Mouse (Mus musculus) layer of hippocampus, postnatal 25 days (tissue): ENCODE results near the gene Ampd3. TPM values are rescaled to one million over a fixed set of nuclear protein-coding genes. Genes with fewer than 3 reads are reported as not detected.

Experiments used
- DNase-seq, 2 experiments: peaks; one replicate each; pipeline ENCODE4 v3.0.0; 2022; ENCODE audit warnings: mixed read lengths in 2 of 2, low spot score in 1 of 2; ENCODE audit errors: extremely low spot score in 1 of 2
- total RNA-seq, 2 experiments: library from RNA; stranded (reverse); gene quantifications; 2 replicates each; pipeline ENCODE4 v1.2.3; 2021

The Ampd3 gene
- total RNA-seq, 2 experiments from 2014 or later = 20.7 to 27.0 TPM

GRCm38 (mm10) chr7:110768451-110769064 lies 552 bp downstream of the Ampd3 start:
- DNase-seq = peak; percentile 36 to 51

GRCm38 (mm10) chr7:110769094-110769493 lies 1.1 kb downstream of the Ampd3 start:
- no peak for DNase-seq

- DNase-seq = no peak
Measured at GRCm38 (mm10) chr7:110770949-110771348, 2.9 kb downstream of the Ampd3 start.

GRCm38 (mm10) chr7:110772343-110772742 lies 4.3 kb downstream of the Ampd3 start:
- no peak for DNase-seq

GRCm38 (mm10) chr7:110773204-110774002 lies 5.4 kb downstream of the Ampd3 start:
- peak; percentile 26 to 41 for DNase-seq

- peak in 1 of 2 experiments; percentile 29 for DNase-seq
Measured at GRCm38 (mm10) chr7:110774077-110774476, 6.1 kb downstream of the Ampd3 start.

GRCm38 (mm10) chr7:110774674-110775073 lies 6.7 kb downstream of the Ampd3 start:
- DNase-seq = no peak

- DNase-seq = no peak
Measured at GRCm38 (mm10) chr7:110777146-110778001, 9.4 kb downstream of the Ampd3 start.

GRCm38 (mm10) chr7:110778933-110779332 lies 10.9 kb downstream of the Ampd3 start:
- DNase-seq = no peak

GRCm38 (mm10) chr7:110779605-110780111 lies 11.7 kb downstream of the Ampd3 start:
- DNase-seq = peak in 1 of 2 experiments; percentile 25

GRCm38 (mm10) chr7:110780520-110780919 lies 12.5 kb downstream of the Ampd3 start:
- DNase-seq = no peak

GRCm38 (mm10) chr7:110781231-110781711 lies 13.3 kb downstream of the Ampd3 start:
- peak in 1 of 2 experiments; percentile 34 for DNase-seq

- no peak for DNase-seq
Measured at GRCm38 (mm10) chr7:110782135-110782534, 14.1 kb downstream of the Ampd3 start.

- DNase-seq = no peak
Measured at GRCm38 (mm10) chr7:110782845-110783478, 15.0 kb downstream of the Ampd3 start.

- no peak for DNase-seq
Measured at GRCm38 (mm10) chr7:110784965-110785364, 17.0 kb downstream of the Ampd3 start.

GRCm38 (mm10) chr7:110785741-110786146 lies 17.7 kb downstream of the Ampd3 start:
- DNase-seq = no peak

- no peak for DNase-seq
Measured at GRCm38 (mm10) chr7:110787310-110787709, 19.3 kb downstream of the Ampd3 start.

- DNase-seq = no peak
Measured at GRCm38 (mm10) chr7:110790878-110791277, 22.9 kb downstream of the Ampd3 start.

- DNase-seq = no peak
Measured at GRCm38 (mm10) chr7:110792201-110792600, 24.2 kb downstream of the Ampd3 start.

- DNase-seq = no peak
Measured at GRCm38 (mm10) chr7:110792834-110793233, 24.8 kb downstream of the Ampd3 start.
